8 mouse cellular contexts compared by ENCODE assay signal in genomic region chr17:34196941-34197894, GRCm38 (mm10). TPM values are rescaled to one million over a fixed set of nuclear protein-coding genes. Genes with fewer than 3 reads are reported as not detected.
DNase-seq lines count a peak whose midpoint lies in the region; ATAC-seq and TF ChIP-seq lines count a peak whose summit lies in the region.

Gene Psmb8 (plus strand): TSS chr17:34197721.

- 6% methylated on average over 41 of the region's 41 CpGs for WGBS in hindbrain, postnatal 0 days

- H3K4me3 ChIP-seq in hindbrain, postnatal 0 days (ENCODE audit: low read length) = peak within 1 kb of the TSS; percentile 44

- no peaks in the 10 kb centered on the region for H3K36me3 ChIP-seq in hindbrain, postnatal 0 days (ENCODE audit: insufficient read depth, low read length)

- H3K27ac ChIP-seq in hindbrain, postnatal 0 days = no peak within 1 kb of the TSS

- no peak for TF ChIP-seq CTCF in hindbrain, postnatal 0 days (IDR thresholded peaks at IDR 0.05; ENCODE audit: low read depth)

- peak; percentile 83 for DNase-seq in ZHBTc4 (ENCODE audit: low read depth, low spot score)
- peak; percentile 91 for DNase-seq in embryo, embryonic 10 days (ENCODE audit: low spot score)
- DNase-seq in gastrocnemius, adult 8-10 months (ENCODE audit: low spot score in 2 of 2) = peak; percentile 78 to 81
- peak; percentile 94 for DNase-seq in hindbrain, postnatal 0 days (ENCODE audit: low spot score)
- peak; percentile 87 to 88 for DNase-seq in left cerebral cortex, adult 18-20 months (ENCODE audit: low spot score in 2 of 2)
- DNase-seq in lung, postnatal 4 days = peak; percentile 91 to 95
- peak; percentile 91 for DNase-seq in retina, postnatal 1 day
- peak; percentile 91 for DNase-seq in thymus, postnatal 4 days

- ATAC-seq in hindbrain, postnatal 0 days = peak; percentile 89

- H3K9me3 ChIP-seq in hindbrain, postnatal 0 days (ENCODE audit: low read length) = no peaks in the 10 kb centered on the region

- peak within 1 kb of the TSS; percentile 35; the same call in 1 of the 2 replicates for H3K9ac ChIP-seq in hindbrain, postnatal 0 days (replicated peaks; ENCODE audit: low read length)

- peaks cover 5% of the 10 kb centered on the region; the same call in 1 of the 2 replicates for H3K4me1 ChIP-seq in hindbrain, postnatal 0 days (ENCODE audit: insufficient read depth, low read length)

- H3K27me3 ChIP-seq in hindbrain, postnatal 0 days (ENCODE audit: insufficient read depth, low read length) = peaks cover 26% of the 10 kb centered on the region

- H3K4me2 ChIP-seq in hindbrain, postnatal 0 days (ENCODE audit: low read depth, low read length) = peak within 1 kb of the TSS; percentile 75

RNA-seq across cellular contexts. Expression of gene Psmb8, which starts in this region (rescaled TPM):
- 1 to 10 TPM; 2.1 to 4.3 (median 3.4) TPM for total RNA-seq in gastrocnemius, adult 8-10 months (2022)
- 2.8 and 5.0 TPM in 2 replicates for total RNA-seq in hindbrain, postnatal 0 days (2014; rRNA removed)
- polyA plus RNA-seq in hindbrain, postnatal 0 days (2015; fragmentation: Nextera tagmentation; extraction: Ambion mirVana) = 6.5 and 6.9 TPM in 2 replicates
- 1 to 10 TPM; 4.6 to 5.5 TPM for total RNA-seq in left cerebral cortex, adult 18-20 months (2021)
